Mouse (Mus musculus) telencephalon, adult 2 months (tissue): ENCODE results near the gene Trp53i13.

Experiments
- DNase-seq: peaks from one replicate; pipeline ENCODE4 v3.0.0-alpha.2; 2011; ENCODE audit warnings: low read depth, low spot score

The Trp53i13 gene

DNA sequence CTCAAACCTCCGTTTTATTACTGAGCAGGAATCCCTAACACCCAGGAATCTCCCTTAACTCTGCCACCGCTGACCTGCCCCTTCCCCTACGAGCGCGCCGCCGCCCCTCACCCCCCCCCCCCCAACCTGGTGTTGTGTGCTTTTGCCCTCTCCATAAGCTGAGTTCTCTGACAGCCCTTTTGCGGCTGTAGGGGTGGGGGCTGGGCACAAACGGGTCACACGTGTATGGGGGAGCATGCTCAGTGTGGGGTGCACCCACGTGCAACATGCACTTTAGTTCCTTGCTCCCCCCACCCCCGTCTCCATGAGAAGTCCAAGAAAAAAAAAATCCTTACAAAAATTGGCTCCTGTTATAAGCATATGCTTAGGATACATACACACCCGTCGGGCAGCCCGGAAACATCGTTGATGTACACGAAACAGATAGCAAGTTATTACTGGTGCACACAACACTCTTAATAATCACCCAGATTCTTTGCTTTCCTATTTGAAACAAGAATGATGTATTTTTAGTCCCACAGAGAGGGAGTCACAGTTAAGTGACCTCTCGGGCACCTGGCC lies 23.4 kb downstream of the Trp53i13 start:
- no peak for DNase-seq

DNA sequence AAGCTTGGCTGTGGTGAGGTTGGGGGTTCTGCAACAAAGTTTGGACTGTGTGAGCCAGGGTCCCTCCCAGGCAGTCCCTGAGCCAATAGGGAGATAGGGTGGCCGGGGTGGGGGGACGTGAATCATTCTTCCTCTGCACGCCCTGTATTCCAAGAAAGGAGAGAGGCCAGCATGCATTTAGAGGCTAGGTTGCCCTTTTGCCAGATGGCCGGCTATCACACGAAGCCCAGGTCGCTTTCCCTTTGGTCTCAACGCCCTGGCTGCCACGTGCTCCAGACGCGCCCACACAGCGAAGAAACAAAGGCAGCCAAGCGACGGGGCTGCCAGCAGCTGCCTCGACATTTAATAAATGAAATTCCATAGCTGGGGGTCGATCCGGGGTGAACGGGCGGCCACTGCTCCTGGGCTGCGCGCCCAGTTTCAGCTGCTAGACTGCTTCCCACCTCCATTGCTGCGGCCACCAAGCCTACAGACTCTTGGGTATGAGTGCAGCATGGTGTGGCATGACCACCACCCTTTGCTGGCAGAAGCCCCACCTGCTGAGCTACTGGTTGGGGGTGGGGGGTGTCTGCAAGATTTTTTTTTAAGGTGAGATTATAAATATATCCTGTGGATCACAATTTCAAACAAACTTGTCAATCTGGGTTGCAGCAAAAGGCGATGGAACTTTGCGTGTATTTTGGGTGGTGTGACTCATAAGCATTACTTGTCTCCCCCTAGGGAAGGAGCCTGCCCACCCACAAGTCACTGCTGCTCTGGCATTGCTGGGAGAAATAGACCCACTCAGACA lies 24.1 kb downstream of the Trp53i13 start:
- peak; percentile 87 for DNase-seq

DNA sequence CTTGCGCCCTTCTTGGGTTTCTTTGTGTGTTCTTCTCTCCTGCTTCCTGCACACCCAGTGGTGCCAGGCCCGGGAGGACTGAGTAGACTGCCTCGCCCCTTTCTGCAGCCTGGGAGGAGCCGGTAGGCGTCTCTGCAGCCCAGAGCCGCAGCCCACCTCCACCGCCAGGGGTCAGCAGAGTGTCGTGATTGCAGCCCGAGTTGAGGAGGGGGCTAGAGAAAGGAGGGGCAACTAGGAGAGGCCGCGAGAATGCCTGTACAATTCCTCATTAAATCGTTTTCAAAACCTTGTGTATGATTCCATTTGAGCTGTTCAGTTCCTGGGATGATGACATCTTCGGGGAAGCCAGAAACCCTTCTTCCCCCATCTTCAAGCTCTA lies 24.7 kb downstream of the Trp53i13 start:
- DNase-seq: no peak

DNA sequence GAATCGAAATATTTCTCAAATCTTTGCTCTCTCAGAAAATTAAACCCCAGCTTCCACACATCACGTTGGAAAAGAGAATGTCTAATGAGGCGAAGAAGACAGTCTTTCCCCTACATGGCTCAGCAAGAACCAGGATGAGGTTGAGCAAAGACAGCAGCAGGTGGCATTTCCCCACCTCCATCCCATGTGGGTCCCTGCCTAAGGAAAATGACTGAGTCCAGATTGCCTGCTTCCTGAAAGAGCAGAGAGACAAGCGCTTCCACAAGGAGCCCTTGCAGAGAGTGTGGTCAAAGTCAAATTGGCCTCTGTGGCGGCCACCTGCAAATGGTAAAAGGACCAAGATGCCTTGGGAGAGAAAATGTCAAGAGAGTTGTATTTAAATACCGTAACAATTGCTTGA lies 25.3 kb downstream of the Trp53i13 start:
- no peak for DNase-seq

DNA sequence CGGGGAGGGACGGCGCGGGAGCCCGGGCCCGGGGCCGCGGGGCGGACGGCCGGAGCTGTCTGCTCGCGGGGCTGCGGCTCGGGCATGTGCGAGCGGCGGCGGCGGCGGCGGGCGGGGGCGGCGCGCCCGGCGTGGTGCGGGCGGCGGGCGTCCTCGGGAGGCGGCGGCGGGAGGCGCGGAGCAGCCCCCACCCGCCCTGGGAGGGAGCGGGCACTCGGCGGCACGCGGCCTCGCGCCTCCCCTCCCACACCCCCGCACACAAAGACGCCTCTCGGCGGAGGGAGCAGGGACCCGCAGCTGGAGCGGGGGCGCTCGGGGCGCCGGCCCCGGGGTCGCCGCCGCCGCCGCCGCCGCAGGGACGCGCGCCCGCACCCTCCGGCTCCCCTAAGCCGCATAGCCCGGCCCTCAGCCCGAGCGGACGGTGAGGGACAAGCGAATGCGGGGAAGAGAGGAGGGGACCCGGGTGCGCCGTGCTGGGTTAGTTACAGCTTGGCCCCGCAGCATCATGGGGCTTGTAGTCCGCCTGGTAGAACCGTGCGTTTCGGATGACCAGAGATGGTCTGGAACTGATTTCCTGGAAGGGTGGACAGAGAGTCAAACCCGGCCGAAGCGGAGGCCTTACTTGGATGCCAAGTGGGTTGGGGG lies 26.1 kb downstream of the Trp53i13 start, which contains the start of gene Ankrd13b:
Gene Ankrd13b, minus strand, starts transcription at position 88 of the 645 bp plus-strand sequence.
- DNase-seq: no peak

DNA sequence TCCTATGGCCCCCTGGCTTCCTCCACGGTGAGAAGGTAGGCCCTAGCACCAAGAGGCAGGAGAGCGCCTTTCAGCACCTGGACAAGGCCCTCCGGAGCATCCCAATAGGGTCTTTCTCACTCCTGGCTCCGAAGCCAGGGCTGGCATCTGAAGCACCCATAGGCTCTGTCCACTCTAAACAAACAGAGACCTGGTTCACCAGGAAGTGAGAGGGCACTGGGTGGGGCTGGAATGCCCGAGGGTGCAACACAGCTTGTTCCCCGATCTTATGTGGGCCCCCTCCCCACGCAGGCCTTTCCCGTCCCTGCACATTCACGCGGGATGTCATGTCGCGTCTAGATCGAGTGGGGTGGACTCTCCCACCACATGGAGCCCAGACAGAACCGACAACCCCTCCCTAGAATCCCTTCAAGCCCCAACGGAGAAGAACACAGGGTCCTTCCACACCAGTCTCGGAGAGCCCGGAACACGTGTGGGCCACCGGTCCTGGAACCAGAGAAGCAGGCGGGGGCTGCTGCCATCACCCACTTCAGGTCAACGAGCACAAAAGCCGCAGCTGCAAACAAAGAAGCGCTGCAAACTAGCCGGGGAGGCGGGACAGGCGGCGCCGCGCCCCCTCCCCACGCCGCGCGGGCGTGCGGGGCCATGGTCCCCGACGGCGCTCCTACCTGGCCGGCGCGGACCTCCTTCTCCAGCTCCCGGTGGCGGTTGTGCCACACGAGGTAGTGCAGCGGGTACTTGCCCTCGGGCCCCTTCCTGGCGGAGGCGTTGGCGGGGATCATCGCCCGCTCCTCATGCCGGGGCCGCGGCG lies 26.8 kb downstream of the Trp53i13 start:
- DNase-seq: no peak

DNA sequence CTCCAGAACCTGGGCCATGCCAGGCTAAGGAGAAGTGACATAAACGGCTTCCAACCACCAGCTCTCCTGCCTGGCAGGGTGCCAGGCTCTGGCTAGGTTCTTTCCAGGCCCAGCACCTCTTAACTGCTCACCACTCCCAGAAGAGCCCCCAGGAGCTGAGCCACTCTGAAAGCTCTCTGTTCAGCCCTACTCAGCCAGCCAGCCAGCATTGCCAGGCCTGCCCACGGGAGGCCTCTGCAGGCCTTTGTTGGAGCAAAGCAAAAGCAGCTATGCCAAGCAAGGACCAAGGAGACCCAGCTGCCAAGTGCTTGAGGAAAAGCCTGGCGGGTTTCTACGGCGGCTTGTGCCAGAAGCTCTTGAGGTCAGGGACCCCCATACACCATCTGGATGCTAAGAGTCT lies 29.0 kb downstream of the Trp53i13 start:
- no peak for DNase-seq

DNA sequence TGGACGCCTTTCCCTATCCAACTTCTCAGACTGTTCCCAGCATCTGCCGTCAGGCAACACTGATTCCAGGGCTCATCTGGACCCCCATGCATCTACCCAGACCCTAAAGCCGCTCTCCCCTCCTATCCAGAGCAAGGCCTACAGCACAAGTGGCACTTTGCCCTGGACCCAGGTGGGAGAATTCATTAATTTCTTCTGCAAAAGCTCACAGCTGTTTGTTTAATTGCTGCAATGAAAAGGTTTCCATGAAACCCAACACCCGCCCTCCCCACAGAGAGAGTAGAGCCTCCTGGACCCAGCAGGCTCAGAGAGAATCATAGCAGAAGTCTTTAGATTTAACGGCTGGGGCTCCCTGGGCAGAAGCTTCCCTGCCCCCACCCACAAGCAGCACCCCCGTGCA lies 30.6 kb downstream of the Trp53i13 start:
- no peak for DNase-seq

DNA sequence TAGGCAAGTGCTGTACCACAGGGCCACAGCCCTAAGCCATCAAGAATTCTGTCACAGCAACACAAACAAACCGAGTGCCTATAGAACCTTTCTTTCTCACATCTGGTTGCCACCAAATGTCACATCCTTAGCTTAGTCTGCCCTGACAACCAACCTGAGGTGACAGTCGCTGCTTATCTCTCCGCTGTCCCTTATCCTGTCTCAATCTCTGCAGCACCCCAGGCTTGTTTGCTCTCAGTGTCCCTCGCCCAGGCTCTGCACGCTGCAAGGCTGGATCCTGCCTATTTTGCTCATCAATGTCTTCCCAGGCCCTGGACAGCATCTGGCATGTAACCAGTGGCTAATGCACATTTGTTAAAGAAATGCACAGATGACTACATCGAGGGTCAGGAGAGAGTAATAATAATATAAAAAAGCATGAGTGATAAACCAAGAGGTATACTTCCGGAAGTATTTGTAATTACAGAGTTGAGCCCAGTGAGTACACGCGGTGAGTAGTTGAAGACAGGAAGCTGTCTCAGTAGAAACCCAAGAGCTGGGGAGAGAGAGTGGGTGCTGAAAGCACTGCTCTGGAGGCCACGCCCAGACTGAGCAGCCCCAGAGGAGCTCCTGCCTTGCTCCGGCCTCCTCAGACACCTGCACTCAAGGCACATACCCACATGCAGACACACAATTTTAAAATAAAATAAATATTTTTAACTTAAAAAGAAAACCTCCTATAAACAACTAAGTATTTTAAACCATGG lies 32.1 kb downstream of the Trp53i13 start:
- no peak for DNase-seq

DNA sequence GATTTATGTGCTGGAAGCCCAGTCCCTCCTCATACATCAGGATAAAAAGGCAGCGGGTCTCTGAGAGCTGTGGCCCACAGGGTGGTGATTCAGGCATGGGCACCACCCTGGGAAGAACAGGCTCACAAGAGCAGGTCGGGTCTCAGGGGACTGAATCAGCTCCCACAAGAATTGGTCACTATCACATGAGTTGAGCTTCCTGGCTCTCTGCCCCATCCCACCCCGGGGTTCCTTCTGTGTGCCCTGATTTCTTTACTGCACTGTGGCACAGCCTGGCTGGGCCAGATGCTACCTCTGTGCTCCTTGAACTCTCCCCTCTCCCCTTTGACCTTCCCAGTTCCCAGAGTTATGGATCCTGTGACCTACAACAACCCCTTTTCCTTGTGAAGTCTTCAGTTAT lies 32.7 kb downstream of the Trp53i13 start:
- DNase-seq: no peak

DNA sequence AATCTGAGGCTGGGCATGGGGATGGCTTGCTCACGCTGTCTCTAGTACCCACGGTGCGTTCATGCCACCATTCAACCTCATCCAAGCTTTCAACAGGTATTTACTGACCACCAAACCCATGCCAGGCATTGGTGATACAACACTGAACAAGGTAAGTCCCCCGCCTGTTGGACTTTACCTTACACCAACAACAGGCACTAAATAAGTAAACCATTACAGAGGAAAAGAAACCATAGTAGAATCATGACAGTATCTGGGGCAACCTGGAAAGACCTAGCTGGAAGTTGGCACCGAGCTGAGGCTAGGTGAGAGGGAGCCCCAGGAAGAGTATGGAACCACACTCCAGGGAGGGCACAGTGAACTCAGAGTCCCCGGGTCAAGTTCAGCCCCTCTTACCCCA lies 38.9 kb downstream of the Trp53i13 start:
- DNase-seq: no peak

DNA sequence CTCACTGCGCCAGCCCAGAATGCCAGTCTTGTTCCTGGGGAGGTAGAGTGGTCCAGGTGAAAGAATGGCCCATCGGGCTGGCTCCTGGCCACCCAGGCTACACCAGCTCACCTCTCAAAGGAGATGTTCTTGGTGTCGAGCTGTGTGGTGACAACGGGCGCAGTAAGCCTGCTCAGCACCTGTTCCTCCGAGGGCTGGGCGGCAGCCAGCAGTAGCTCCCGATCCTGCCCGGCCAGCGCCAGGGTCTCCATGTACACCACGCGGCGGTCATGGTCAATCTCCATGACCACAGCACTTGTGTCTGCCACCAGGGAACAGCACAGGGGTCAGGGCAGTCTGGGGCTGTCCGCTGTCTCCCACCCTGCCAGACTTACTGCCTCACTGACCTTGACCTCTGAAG lies 39.6 kb downstream of the Trp53i13 start:
- no peak for DNase-seq

DNA sequence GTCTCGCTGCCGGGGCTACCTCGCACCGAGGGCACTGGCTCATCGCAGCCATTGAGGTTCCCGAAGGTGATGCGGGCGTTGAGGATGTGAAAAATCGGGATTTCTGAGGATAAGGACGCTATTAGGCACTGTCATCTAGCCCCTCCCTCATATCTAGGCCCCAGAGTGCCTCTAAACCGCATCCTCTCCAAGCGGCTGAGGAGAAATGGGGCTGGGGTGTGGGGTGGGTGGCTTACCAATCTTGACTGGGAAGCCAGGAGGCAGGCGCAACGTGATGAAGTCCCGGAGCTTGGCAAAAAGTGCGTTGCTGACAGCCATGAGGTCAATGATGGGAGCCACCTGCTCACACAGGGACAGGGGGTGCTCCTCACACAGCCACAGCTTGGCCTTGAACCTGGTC lies 43.0 kb downstream of the Trp53i13 start:
- DNase-seq: no peak

DNA sequence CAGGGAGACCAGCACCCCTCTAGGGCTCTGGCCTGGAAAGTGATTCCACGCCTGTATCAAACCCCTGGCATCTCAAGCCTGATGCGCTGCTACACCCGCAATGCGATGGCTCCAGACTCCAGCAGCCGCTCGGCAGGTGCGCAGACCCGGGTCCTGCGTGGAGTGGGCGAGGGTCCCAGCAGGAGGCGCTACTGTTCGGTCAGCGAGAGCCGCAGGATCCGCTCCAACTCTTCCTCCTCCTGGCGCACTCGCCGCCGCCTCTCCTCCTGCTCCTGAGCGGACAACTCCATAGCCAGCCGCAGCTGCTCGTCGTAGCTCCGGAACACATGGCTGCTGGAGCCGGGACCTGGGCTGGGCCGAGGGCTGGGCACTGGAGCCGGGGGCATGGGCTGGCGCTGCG lies 44.4 kb downstream of the Trp53i13 start:
- DNase-seq: no peak

DNA sequence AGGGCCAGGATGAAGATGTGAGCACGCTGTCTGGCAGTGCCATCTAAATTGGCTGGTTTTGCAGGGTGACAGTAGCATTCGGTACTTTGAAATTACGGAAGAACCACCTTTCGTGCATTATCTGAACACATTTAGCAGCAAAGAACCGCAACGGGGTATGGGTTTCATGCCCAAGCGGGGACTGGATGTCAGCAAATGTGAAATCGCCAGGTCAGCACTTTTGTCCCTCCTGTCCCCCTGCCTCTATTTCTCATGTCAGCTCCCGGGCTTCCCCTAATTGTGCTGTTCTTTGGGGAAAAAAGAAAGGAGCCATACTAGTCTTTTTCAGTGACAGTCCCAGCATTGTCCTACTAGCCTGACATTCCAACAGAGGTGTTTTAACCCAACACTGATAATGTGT lies 47.4 kb downstream of the Trp53i13 start:
- no peak for DNase-seq

DNA sequence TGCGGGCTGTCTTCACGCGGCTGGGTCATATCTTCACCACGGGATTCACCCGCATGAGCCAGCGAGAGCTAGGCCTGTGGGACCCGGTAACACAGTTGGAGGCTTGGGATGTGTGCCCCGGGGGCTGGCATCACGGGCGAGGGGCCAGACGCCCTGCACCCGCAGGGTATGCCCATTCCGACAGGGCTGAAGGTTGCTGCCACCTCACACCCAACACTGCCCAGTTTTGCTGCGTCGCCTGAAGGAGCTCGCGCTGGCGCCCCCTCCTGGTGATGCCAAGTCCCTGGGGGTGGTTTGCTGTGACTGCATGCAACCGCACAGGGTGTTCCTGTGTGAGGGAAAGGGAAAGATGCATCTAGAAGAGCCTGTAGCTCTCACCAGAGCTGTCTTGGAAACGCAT lies 48.0 kb downstream of the Trp53i13 start:
- DNase-seq: no peak

DNA sequence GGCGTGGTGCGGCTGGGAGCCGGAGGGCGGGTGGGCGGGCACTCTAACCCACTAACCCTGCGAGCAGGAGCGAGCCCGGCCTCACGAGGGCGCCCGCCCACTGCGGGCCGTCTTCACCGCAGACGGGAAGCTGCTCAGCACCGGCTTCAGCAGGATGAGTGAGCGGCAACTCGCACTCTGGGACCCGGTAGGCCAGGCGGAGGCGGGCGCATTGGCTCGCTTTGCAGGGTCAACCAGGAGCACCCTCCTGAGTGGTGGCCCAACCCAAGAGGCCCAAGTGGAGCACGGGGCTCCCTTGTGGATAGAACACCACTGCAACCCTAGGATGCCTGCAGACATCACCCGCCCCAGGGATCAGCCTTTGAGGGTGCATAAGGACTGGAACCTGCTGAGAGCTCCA lies 48.6 kb downstream of the Trp53i13 start:
- DNase-seq: no peak

DNA sequence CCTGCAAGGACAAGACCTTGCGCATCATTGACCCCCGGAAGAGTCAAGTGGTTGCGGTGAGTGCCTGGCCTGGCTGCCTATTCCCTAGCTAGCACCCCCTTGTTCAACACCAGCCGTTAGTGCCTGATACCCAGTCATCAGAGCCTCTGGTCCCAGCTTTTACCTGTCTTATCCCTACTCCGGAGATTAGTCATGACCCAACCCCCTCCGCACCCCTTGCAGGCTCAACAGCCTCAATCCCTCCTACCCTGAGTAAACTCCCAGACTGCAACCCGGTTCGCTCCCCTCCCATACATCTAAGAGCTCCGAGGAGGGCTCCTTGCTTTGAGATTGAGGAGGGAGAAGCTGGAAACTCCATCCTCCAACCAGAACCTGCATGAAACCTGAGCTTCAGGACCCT lies 49.2 kb downstream of the Trp53i13 start:
- DNase-seq: no peak

DNA sequence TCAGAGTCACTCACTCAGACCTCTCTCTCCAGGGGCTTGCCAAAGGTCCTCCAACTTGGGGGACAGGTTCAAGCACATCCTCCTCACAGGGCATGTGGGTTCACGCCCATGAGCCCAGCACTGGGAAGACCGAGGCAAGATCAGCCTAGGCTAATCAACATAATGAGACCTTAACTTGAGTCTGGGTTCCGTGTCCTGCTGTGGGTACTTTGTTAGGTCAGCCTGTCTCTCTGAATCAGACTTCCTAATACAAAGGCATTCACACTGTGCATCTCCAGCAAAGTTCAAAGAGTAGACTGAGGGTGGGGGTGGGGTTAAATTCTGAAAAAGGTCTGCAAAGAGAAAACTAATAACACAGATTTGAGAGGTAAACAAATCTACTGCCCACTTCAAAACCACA lies 50.7 kb downstream of the Trp53i13 start:
- no peak for DNase-seq

DNA sequence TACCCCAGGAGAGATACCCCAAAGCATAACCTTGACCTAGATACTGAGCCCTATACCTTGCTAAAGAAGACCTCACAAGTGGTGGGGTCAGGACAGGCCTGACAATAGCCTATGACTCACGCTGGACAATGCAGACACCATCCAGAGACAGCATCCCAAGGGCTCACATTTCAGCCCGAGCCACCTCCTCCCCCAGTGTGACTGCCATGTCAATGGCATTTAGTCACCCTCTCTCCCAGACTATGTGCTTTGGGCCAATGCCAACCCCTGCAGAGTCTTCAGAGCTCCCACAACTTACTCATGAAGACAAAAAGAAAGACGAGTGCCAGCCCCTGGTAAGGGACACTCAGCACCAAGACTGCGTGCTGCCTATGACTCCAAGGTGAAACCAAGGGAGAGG lies 51.1 kb downstream of the Trp53i13 start:
- DNase-seq: no peak

DNA sequence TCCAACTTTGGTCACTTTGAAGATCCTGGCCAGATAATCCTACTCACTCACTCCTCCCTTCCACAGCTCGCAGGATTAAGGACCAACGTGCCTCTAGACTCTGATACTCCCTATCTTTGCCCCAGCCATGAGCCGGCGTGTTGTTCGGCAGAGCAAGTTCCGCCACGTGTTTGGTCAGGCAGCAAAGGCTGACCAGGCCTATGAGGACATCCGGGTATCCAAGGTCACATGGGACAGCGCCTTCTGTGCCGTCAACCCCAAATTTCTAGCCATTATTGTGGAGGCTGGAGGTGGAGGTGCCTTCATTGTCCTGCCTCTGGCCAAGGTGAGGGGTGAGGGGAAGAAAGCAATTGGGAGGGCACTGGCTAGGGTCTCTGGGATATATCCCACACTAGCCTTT lies 52.0 kb downstream of the Trp53i13 start:
- no peak for DNase-seq

DNA sequence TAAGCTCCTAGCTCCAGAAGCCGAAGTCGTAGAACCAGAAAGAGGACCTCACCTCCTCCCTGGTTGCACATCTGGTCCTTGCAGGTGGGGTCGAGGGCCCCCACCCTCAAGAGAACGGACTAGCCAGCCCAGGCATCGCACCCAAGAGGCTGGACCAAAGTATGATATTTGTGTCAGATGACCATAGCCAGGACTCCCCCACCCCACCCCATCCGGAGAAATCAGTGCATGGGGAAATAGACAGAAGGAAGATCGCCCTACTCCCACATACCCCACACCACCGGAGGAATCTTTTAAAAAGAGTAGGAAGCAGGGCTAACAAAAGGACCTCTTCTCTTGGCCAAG lies 52.7 kb downstream of the Trp53i13 start:
- no peak for DNase-seq
